Mouse (Mus musculus) heart, embryonic 11.5 days (tissue): ENCODE measurements around the gene Egln1. TPM values are rescaled to one million over a fixed set of nuclear protein-coding genes. Genes with fewer than 3 reads are reported as not detected.
A peak's percentile ranks its signal among the peaks of the same experiment; 100 is the strongest.

Experiments used
- ATAC-seq: fragments of 200-750 bp; cut with Nextera tagmentation; replicated peaks from 2 replicates; pipeline ENCODE4 v1.8.0; 2017; ENCODE audit warnings: moderate library complexity; ENCODE audit not compliant: insufficient number of reproducible peaks, low FRiP score, low TSS enrichment
- H3K27ac ChIP-seq: fragments of 300-500 bp; sonication (generic); 2 replicates; pipeline ENCODE4 v1.5.1; 2014; ENCODE audit warnings: mild to moderate bottlenecking, low read depth, low read length
- H3K27me3 ChIP-seq: fragments of 300-500 bp; sonication (generic); 2 replicates; pipeline ENCODE4 v1.6.1; 2014; ENCODE audit warnings: mild to moderate bottlenecking, low read length, mixed read lengths; ENCODE audit not compliant: control insufficient read depth, insufficient read depth
- H3K36me3 ChIP-seq: fragments of 300-500 bp; sonication (generic); 2 replicates; pipeline ENCODE4 v1.6.1; 2014; ENCODE audit warnings: mild to moderate bottlenecking, low read length, moderate library complexity, mixed read lengths; ENCODE audit not compliant: control insufficient read depth, insufficient read depth
- H3K4me1 ChIP-seq: fragments of 300-500 bp; sonication (generic); 2 replicates; pipeline ENCODE4 v1.6.1; 2014; ENCODE audit warnings: low read length; ENCODE audit not compliant: control insufficient read depth, insufficient read depth
- H3K4me2 ChIP-seq: fragments of 300-500 bp; sonication (generic); 2 replicates; pipeline ENCODE4 v1.6.1; 2014; ENCODE audit warnings: mild to moderate bottlenecking, moderate library complexity
- H3K4me3 ChIP-seq: fragments of 300-500 bp; sonication (generic); 2 replicates; pipeline ENCODE4 v1.5.1; 2014; ENCODE audit warnings: low read depth, low read length
- H3K9ac ChIP-seq: fragments of 300-500 bp; sonication (generic); 2 replicates; pipeline ENCODE4 v1.6.1; 2014; ENCODE audit warnings: mild to moderate bottlenecking, low read depth, low read length, moderate library complexity
- H3K9me3 ChIP-seq: fragments of 300-500 bp; sonication (generic); replicated peaks from 2 replicates; pipeline ENCODE4 v1.6.1; 2016; ENCODE audit warnings: low read length; ENCODE audit not compliant: control insufficient read depth
- WGBS: fragments of 180-500 bp; shearing (Covaris S2); extraction: QIAGEN DNeasy Blood & Tissue Kit; methylation state at CpG from one replicate; pipeline ENCODE4 v1.1.7; 2014; ENCODE audit not compliant: insufficient replicate concordance; 5-methylcytosine and 5-hydroxymethylcytosine counted together
- polyA plus RNA-seq: library from polyadenylated mRNA; unstranded; fragments of >200 nt; fragmentation: Nextera tagmentation; extraction: Ambion mirVana; gene quantifications from 2 replicates; pipeline ENCODE4 v1.2.1, GENCODE M21; 2014

Gene Egln1
- polyA plus RNA-seq, 1 experiment from 2014 or later, result 23.2 TPM

DNA sequence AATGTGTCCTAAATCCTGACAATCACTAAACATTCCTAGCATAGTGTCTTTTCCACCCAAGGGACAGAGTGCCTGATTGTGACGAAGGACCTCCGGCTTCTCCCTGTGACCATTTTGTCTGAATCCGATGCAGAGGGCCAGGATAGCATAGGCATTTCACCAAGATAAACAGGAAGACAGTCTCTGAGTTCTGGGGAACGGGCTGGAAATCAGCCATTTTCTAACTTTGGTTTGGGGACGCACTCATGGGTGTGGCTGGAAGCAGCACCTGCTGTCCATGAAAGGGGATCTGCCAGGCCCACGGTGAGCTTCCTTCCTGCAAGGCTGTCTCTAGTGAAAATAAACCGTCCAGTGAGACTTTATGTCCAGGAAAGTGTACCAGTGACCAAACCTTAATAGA is 4.1 kb upstream of the Egln1 start:
- H3K4me2 ChIP-seq, result no peak overlapping the region
- H3K4me1 ChIP-seq, result peaks cover 12% of the 10 kb centered on the region
- 67% methylated on average over 7 of the region's 7 CpGs for WGBS
- no peaks in the 10 kb centered on the region for H3K36me3 ChIP-seq
- no peak overlapping the region for H3K9ac ChIP-seq
- no peak overlapping the region for H3K4me3 ChIP-seq
- no peaks in the 10 kb centered on the region for H3K9me3 ChIP-seq
- no peak overlapping the region for H3K27ac ChIP-seq
- no peaks in the 10 kb centered on the region for H3K27me3 ChIP-seq
- no peak for ATAC-seq

DNA sequence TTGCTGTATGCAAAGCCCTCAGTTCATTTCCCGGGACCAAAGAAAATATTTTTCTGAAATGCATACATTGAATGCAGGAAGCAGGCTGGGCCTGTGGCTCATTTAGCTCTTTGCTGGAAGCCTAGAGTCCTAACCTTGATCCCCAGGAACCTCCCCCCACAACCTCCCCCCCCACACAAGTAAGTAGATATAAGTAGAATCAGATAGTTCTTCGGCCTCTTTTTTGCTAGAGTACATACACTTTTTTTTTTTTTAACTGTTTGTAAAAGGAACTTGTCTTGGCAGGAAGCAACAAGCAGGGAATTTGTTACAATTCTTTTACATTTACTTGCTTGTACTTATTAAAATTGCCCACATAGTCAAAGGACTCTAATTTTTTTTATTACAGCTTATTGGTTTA is 1.7 kb upstream of the Egln1 start:
- Histone ChIP-seq H3K27ac (no peak overlapping the region), H3K4me2 (peak overlapping the region; percentile 85), H3K27me3 (no peaks in the 10 kb centered on the region), H3K4me3 (0 out of 2 replicates have a peak overlapping the region, but pooled peaks have one; percentile 96), H3K4me1 (peaks cover 22% of the 10 kb centered on the region), H3K9me3 (no peaks in the 10 kb centered on the region), H3K36me3 (no peaks in the 10 kb centered on the region), H3K9ac (no peak overlapping the region)
- 70% methylated on average over 2 of the region's 2 CpGs for WGBS
- no peak for ATAC-seq

DNA sequence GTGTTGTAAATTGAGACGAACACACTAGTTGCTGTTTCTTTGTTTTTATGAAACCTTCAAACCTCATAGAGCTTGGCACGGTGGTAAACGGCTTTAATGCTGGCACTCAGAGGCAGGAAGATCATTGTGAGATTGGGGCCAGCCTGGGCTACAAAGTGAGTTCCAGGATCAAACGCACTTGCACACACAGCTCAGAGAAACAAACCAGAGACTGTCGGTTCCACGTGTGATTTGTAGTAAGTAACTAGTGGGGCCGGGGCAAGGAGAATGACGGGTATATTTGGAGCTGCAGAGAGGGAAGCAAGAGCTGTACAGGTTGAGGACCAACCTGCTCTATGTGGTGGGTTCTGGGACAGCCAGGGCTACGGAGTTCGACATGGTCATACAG is 939 bp upstream of the Egln1 start:
- Histone ChIP-seq H3K27ac (peak overlapping the region; percentile 95), H3K27me3 (no peaks in the 10 kb centered on the region)
- 35% methylated on average over 10 of the region's 10 CpGs for WGBS

DNA sequence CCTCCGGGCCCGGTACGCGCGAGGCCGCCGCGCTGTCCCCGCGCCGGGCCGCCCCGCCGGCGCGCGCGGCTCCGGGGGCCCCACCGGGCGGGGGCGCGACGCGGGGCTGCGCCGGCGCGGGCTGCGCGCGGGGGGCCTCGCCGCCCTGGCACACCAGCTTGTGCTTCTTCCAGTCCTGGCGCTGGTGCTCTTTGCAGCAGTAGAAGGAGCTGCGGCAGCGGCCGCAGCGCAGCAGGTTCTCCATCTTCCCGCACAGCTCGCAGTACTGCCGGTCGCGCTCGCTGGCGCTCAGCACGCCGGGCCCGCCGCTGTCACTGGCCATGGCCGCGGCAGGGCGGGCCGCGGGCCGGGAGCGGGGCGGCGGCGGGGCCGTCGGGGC is 402 bp downstream of the Egln1 start:
- WGBS, result 0% methylated on average over 10 of the region's 62 CpGs
- H3K9me3 ChIP-seq, result no peaks in the 10 kb centered on the region
- H3K27me3 ChIP-seq, result no peaks in the 10 kb centered on the region
- H3K27ac ChIP-seq, result peak overlapping the region; percentile 95
- peak overlapping the region; percentile 85 for H3K4me2 ChIP-seq
- H3K4me1 ChIP-seq, result peaks cover 34% of the 10 kb centered on the region
- H3K36me3 ChIP-seq, result no peaks in the 10 kb centered on the region
- ATAC-seq, result peak; percentile 18; the same call in 1 of the 2 replicates
- peak overlapping the region; percentile 87 for H3K9ac ChIP-seq
- peak overlapping the region; percentile 96 for H3K4me3 ChIP-seq

More for the DNA sequence above, 939 bp upstream of the Egln1 start:
- no peaks in the 10 kb centered on the region for H3K36me3 ChIP-seq
- peaks cover 29% of the 10 kb centered on the region for H3K4me1 ChIP-seq
- peak overlapping the region; percentile 87 for H3K9ac ChIP-seq
- peak overlapping the region; percentile 85 for H3K4me2 ChIP-seq
- peak overlapping the region; percentile 96 for H3K4me3 ChIP-seq
- H3K9me3 ChIP-seq, result no peaks in the 10 kb centered on the region
- ATAC-seq, result no peak

DNA sequence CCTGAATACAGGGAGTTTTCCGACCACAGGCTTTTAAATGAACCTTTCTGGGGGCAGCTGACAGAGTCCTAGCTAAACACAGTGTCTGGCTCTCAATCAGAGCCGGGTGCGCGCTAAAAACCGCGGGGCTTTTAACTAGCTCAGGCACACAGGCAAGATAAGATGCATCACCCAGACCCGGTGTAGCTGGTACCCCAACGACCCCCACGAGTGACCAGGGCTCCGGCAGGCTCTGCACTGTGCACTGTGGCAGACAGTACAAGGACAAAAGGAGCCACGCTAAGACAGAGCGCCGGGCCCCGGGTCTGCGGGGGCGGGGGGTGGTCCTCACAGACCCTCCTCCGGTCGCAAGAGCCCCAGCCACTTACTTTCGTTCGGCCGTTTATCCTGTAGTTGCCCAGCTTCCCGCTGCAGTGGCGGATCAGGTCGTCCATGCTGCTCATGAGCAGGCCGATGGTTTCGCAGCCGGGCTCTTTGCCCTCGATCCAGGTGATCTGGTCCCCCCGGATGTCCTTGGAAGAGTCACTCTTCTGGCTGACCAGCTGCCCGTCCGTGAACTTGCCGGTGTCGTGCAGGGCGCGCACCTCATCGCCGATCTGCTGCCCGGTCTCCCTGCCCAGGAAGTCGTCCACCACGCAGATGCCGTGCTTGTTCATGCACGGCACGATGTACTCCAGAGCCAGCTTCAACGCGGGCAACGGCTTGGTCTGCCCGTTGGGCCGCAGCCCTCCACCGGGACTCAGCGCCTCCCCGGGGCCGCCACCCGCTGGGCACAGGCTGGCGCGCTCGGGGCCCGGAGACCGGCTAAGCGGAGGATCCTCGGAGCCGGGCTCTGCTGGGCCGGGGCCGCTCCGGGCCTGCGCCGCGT is 1.0 kb downstream of the Egln1 start:
- Histone ChIP-seq H3K36me3 (no peaks in the 10 kb centered on the region), H3K9ac (peak overlapping the region; percentile 87), H3K9me3 (no peaks in the 10 kb centered on the region), H3K4me2 (peak overlapping the region; percentile 85), H3K27me3 (no peaks in the 10 kb centered on the region), H3K4me3 (peak overlapping the region; percentile 96), H3K27ac (peak overlapping the region; percentile 95), H3K4me1 (peaks cover 34% of the 10 kb centered on the region)
- WGBS, result under 1% methylated on average over 67 of the region's 67 CpGs
- ATAC-seq, result 0 out of 2 replicates have a peak, but pooled peaks have one; percentile 6

DNA sequence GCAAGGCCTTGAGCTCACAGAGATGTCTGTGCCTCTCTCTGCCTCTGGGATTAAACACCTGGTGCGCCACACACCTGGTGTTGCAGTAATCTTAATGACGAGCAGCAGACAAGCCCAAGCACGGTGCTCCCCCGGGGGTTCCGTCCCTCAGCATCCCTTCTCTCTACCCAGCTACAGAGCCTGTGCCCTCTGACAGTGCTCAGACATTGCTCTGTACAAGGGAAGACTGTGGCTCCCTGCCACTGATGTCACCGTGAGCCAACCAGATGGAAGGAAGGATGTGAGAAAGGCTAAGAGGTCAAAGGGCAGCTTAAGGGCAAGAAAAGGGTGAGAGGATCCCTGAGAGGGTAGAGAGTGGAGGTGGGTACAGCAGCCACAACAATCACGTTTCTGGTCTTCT is 4.7 kb downstream of the Egln1 start:
- H3K27me3 ChIP-seq, result no peaks in the 10 kb centered on the region
- no peaks in the 10 kb centered on the region for H3K9me3 ChIP-seq
- no peak overlapping the region for H3K27ac ChIP-seq
- no peak overlapping the region for H3K4me3 ChIP-seq
- H3K4me1 ChIP-seq, result peaks cover 27% of the 10 kb centered on the region
- no peak for ATAC-seq
- no peak overlapping the region for H3K4me2 ChIP-seq
- no peaks in the 10 kb centered on the region; the same call in 1 of the 2 replicates for H3K36me3 ChIP-seq
- 62% methylated on average over 7 of the region's 7 CpGs for WGBS
- no peak overlapping the region for H3K9ac ChIP-seq

DNA sequence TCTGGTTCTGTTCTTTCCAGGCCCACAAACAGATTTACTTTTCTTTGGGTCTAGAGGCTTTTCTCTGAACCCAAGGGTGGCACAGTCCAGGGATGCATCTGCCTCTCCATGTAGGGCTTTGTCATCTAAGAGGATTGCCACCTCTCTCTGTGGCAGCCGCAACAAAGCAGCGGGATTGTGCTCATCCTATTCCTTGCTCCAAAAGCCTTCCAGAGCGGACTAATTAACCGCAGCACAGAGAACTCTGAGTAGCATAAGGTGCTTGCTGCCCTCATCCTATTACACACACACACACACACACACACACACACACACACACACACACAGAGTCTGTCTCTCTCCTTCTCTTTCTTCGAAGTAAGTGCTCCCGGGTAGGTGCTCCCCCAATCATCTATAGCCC is 5.3 kb downstream of the Egln1 start:
- WGBS, result 95% methylated on average over 6 of the region's 6 CpGs
- H3K4me1 ChIP-seq, result peaks cover 27% of the 10 kb centered on the region

DNA sequence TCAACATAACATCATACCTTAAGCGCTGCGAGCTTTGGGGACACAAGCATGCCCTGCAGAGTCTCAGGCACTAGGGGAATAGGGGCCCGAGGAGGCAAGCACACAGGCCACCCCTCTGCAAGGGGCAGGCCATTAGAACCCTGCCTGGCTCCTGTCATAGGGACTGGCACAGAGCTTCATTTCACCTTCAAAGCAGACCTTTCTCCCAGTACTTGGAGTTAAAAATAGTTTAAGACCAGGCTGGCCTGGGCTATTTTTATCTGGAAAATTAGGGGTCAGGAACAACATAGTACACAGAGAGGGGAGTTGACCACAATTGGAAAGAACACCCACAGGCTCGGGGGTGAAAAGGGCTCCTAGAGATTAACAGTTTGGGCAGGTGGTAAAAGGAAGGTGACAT is 11.8 kb downstream of the Egln1 start:
- Histone ChIP-seq H3K27me3 (no peaks in the 10 kb centered on the region), H3K27ac (peak overlapping the region; percentile 85), H3K4me1 (peaks cover 18% of the 10 kb centered on the region), H3K36me3 (peaks cover 6% of the 10 kb centered on the region), H3K9ac (no peak overlapping the region), H3K9me3 (no peaks in the 10 kb centered on the region), H3K4me3 (no peak overlapping the region), H3K4me2 (peak overlapping the region; percentile 14; the same call in 1 of the 2 replicates)
- ATAC-seq, result no peak
- whole genome bisulfite sequencing, result 74% methylated on average over 4 of the region's 4 CpGs

More for the DNA sequence above, 5.3 kb downstream of the Egln1 start:
- no peak for ATAC-seq
- Histone ChIP-seq H3K4me3 (no peak overlapping the region), H3K27me3 (no peaks in the 10 kb centered on the region), H3K27ac (no peak overlapping the region), H3K4me2 (no peak overlapping the region), H3K36me3 (peaks cover 5% of the 10 kb centered on the region), H3K9ac (no peak overlapping the region), H3K9me3 (no peaks in the 10 kb centered on the region)
